Mouse (Mus musculus) gastrocnemius, adult 18-20 months (tissue): Measurements from ENCODE around the gene Krtap16-3. TPM values are rescaled to one million over a fixed set of nuclear protein-coding genes. Genes with fewer than 3 reads are reported as not detected.

Experiments used
- DNase-seq: peaks from one replicate; pipeline ENCODE4 v3.0.0; 2021; ENCODE audit warnings: low spot score
- long read RNA-seq, 2 experiments: library from polyadenylated mRNA; stranded (forward); transcript quantifications; one replicate each; pipeline ENCODE4 v2.0.0; 2021
- total RNA-seq, 2 experiments: library from RNA; stranded (reverse); gene quantifications; 2 replicates each; pipeline ENCODE4 v1.2.3; 2021

The Krtap16-3 gene
- total RNA-seq = not detected
- long read RNA-seq, experiment 1 = 0 reads
- long read RNA-seq, experiment 2 = 0 reads

GRCm38 (mm10) chr16:88962773-88963172 is at the start of gene Krtap16-3:
Gene Krtap16-3 (minus strand): TSS chr16:88962873.
- DNase-seq = no peak

- no peak for DNase-seq
Observed at GRCm38 (mm10) chr16:89010659-89011058, 48.0 kb upstream of the Krtap16-3 start, which contains the start of gene Krtap22-2. Gene Krtap22-2 (minus strand): TSS chr16:89010759.

- no peak for DNase-seq
Observed at GRCm38 (mm10) chr16:88941106-88941505, 21.6 kb downstream of the Krtap16-3 start.

- DNase-seq = no peak
Observed at GRCm38 (mm10) chr16:88938252-88938651, 24.4 kb downstream of the Krtap16-3 start.

- DNase-seq = no peak
Observed at GRCm38 (mm10) chr16:88932165-88932564, 30.5 kb downstream of the Krtap16-3 start, which contains the start of gene Krtap19-9b. Gene Krtap19-9b (minus strand): TSS chr16:88932265.

Other genes with a start within 250 kb of the Krtap16-3 start
- gene Krtap13-1, start 234.0 kb downstream of the Krtap16-3 start, total RNA-seq = not detected
- gene Krtap13, start 211.2 kb downstream of the Krtap16-3 start, total RNA-seq = not detected
- not detected for gene 2310034C09Rik, start 204.0 kb downstream of the Krtap16-3 start, total RNA-seq
- gene 2310057N15Rik, start 188.7 kb downstream of the Krtap16-3 start, total RNA-seq = not detected
- gene Gm5965, start 185.0 kb downstream of the Krtap16-3 start, total RNA-seq = not detected
- gene Gm20741, start 150.7 kb downstream of the Krtap16-3 start, total RNA-seq = not detected
- gene Krtap15, start 142.7 kb downstream of the Krtap16-3 start, total RNA-seq = under 1 TPM in 1 of 2 experiments, not detected in 1; 0.66 TPM
- gene Krtap14, start 136.7 kb downstream of the Krtap16-3 start, total RNA-seq = not detected
- not detected for gene Krtap19-1, start 93.5 kb downstream of the Krtap16-3 start, total RNA-seq
- gene Krtap19-2, start 88.6 kb downstream of the Krtap16-3 start, total RNA-seq = not detected
- gene Krtap19-3, start 84.8 kb downstream of the Krtap16-3 start, total RNA-seq = not detected
- not detected for gene Krtap19-4, start 77.8 kb downstream of the Krtap16-3 start, total RNA-seq
- gene Krtap19-5, start 66.4 kb downstream of the Krtap16-3 start, total RNA-seq = under 1 TPM in 1 of 2 experiments, not detected in 1; 0.53 TPM
- not detected for gene Krtap19-9b, start 30.6 kb downstream of the Krtap16-3 start, total RNA-seq
- not detected for gene Krtap22-2, start 47.9 kb upstream of the Krtap16-3 start, total RNA-seq
- gene Gm10229, start 52.4 kb upstream of the Krtap16-3 start, total RNA-seq = not detected
- gene Krtap6-1, start 68.8 kb upstream of the Krtap16-3 start, total RNA-seq = not detected
- not detected for gene Gm10228, start 78.6 kb upstream of the Krtap16-3 start, total RNA-seq
- gene Krtap6-5, start 85.0 kb upstream of the Krtap16-3 start, total RNA-seq = not detected
- gene 1110025L11Rik, start 101.1 kb upstream of the Krtap16-3 start, total RNA-seq = not detected
- gene Krtap6-3, start 121.1 kb upstream of the Krtap16-3 start, total RNA-seq = not detected
- gene Gm6358, start 178.0 kb upstream of the Krtap16-3 start, total RNA-seq = not detected
- not detected for gene Gm10061, start 188.2 kb upstream of the Krtap16-3 start, total RNA-seq
- gene Gm9789, start 195.1 kb upstream of the Krtap16-3 start, total RNA-seq = not detected
- gene Gm7735, start 206.6 kb upstream of the Krtap16-3 start, total RNA-seq = not detected
- not detected for gene 1110057P08Rik, start 211.9 kb upstream of the Krtap16-3 start, total RNA-seq
- not detected for gene Krtap20-2, start 243.0 kb upstream of the Krtap16-3 start, total RNA-seq